ENCODE assay signal across 1 mouse cellular context in the genomic region with DNA sequence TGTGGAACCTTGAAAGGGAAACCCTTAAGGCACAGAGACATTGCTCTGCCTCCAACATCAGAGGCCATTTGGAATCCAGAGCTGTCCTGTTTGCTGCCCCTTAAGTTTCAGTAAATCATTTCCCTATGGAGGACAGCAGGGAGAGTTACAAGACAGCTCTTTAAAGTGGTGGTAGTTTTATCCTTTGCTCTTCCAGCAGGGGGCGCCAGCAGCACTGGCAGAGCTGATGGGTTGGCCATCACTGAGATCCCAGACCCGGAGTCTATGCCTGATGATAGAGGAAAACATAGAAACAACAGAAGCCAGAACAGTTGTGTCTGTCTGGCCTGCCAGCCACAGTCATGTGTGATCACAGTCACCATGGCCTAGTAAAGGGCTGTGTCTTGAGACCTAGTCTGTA. TPM values are rescaled to one million over a fixed set of nuclear protein-coding genes. Genes with fewer than 3 reads are reported as not detected.
"Had no signal": no experiment of that assay in that cellular context is flagged by ENCODE, and none has a peak within 500 bp of the region (broad histone marks: within the 10 kb centered on the region; RNA-seq: fewer than 3 reads in every experiment).

No protein-coding gene starts in this region.

RNA-seq across cellular contexts. Expression of gene Gsta3, which starts 35.8 kb away (rescaled TPM):
- total RNA-seq: midbrain, postnatal 0 days had no signal
